Mouse (Mus musculus) heart, embryonic 14.5 days (tissue): ENCODE data around the gene Cpeb3. TPM values are rescaled to one million over a fixed set of nuclear protein-coding genes. Genes with fewer than 3 reads are reported as not detected.

ENCODE experiments used
- ATAC-seq: fragments of 200-750 bp; cut with Nextera tagmentation; 2 replicates; pipeline ENCODE4 v1.8.0; 2017; ENCODE audit warnings: low read depth, moderate TSS enrichment; ENCODE audit not compliant: insufficient number of reproducible peaks, insufficient read depth, low FRiP score
- H3K27ac ChIP-seq, 2 experiments: fragments of 200-500 bp in 1 of 2; fragments of 300-500 bp in 1 of 2; sonication (generic) in 1 of 2; replicated peaks in 1 of 2; 2 replicates each; pipeline ENCODE4 v1.5.1; 2012 to 2014; ENCODE audit warnings: low read depth in 2 of 2, low read length in 2 of 2, control low read depth in 1 of 2, mild to moderate bottlenecking in 1 of 2, mixed read lengths in 1 of 2; ENCODE audit not compliant: control insufficient read depth in 1 of 2, insufficient read depth in 1 of 2
- H3K27me3 ChIP-seq: fragments of 300-500 bp; sonication (generic); 2 replicates; pipeline ENCODE4 v1.6.1; 2014; ENCODE audit warnings: mild to moderate bottlenecking, low read length, control low read depth; ENCODE audit not compliant: control insufficient read depth, insufficient read depth
- H3K36me3 ChIP-seq: fragments of 300-500 bp; sonication (generic); 2 replicates; pipeline ENCODE4 v1.6.1; 2014; ENCODE audit warnings: mild to moderate bottlenecking, control low read depth, low read length, mixed read lengths; ENCODE audit not compliant: control insufficient read depth, insufficient read depth
- H3K4me1 ChIP-seq, 2 experiments: fragments of 200-500 bp in 1 of 2; fragments of 300-500 bp in 1 of 2; sonication (generic) in 1 of 2; 2 replicates each; pipeline ENCODE4 v1.6.1; 2012 to 2014; ENCODE audit warnings: low read length in 2 of 2, control low read depth in 1 of 2, mixed read lengths in 1 of 2; ENCODE audit not compliant: control insufficient read depth in 2 of 2, insufficient read depth in 2 of 2
- H3K4me2 ChIP-seq: fragments of 300-500 bp; sonication (generic); 2 replicates; pipeline ENCODE4 v1.6.1; 2014; ENCODE audit warnings: mild to moderate bottlenecking, low read length
- H3K4me3 ChIP-seq, 2 experiments: fragments of 200-500 bp in 1 of 2; fragments of 300-500 bp in 1 of 2; sonication (generic) in 1 of 2; 2 replicates each; pipeline ENCODE4 v1.5.1; 2012 to 2014; ENCODE audit warnings: low read length in 2 of 2, mild to moderate bottlenecking in 2 of 2, control low read depth in 1 of 2, low read depth in 1 of 2, moderate library complexity in 1 of 2; ENCODE audit not compliant: control insufficient read depth in 1 of 2, insufficient read depth in 1 of 2
- H3K9ac ChIP-seq: fragments of 300-500 bp; sonication (generic); 2 replicates; pipeline ENCODE4 v1.6.1; 2014; ENCODE audit warnings: mild to moderate bottlenecking, low read length
- H3K9me3 ChIP-seq: fragments of 300-500 bp; sonication (generic); 2 replicates; pipeline ENCODE4 v1.6.1; 2016; ENCODE audit warnings: low read length, control low read depth; ENCODE audit not compliant: control insufficient read depth
- WGBS: fragments of 180-500 bp; shearing (Covaris S2); extraction: QIAGEN DNeasy Blood & Tissue Kit; methylation state at CpG from one replicate; pipeline ENCODE4 v1.1.7; 2014; 5-methylcytosine and 5-hydroxymethylcytosine counted together
- polyA plus RNA-seq: library from polyadenylated mRNA; unstranded; fragments of >200 nt; fragmentation: Nextera tagmentation; extraction: Ambion mirVana; gene quantifications from 2 replicates; pipeline ENCODE4 v1.2.1, GENCODE M21; 2014

Gene Cpeb3
- polyA plus RNA-seq = 8.8 and 8.9 TPM in 2 replicates

- ATAC-seq = no peak
- 1% methylated on average over 15 of the region's 15 CpGs for WGBS
- peaks cover 0 to 14% of the 10 kb centered on the region in 2 experiments; a peak in 2 of 4 replicates for H3K4me1 ChIP-seq
- H3K9ac ChIP-seq = peak within 1 kb of the TSS; percentile 99
- peak within 1 kb of the TSS; percentile 88 to 95 for H3K27ac ChIP-seq
- H3K4me2 ChIP-seq = peak within 1 kb of the TSS; percentile 88
- no peaks in the 10 kb centered on the region for H3K27me3 ChIP-seq
- H3K36me3 ChIP-seq = peaks cover 31% of the 10 kb centered on the region
- H3K4me3 ChIP-seq = peak within 1 kb of the TSS; percentile 94 to 99
- no peaks in the 10 kb centered on the region for H3K9me3 ChIP-seq
Measured at GRCm38 (mm10) chr19:37208176-37208755, at the start of gene Cpeb3. TSS of gene Cpeb3 (minus strand) at chr19:37208601.

GRCm38 (mm10) chr19:37255321-37255720 is 46.9 kb upstream of the Cpeb3 start:
- WGBS = 85% methylated on average over 9 of the region's 9 CpGs
- ATAC-seq = no peak
- H3K9me3 ChIP-seq = no peaks in the 10 kb centered on the region
- H3K36me3 ChIP-seq = no peaks in the 10 kb centered on the region
- H3K4me2 ChIP-seq = no peak overlapping the region
- no peak overlapping the region for H3K4me3 ChIP-seq
- no peaks in the 10 kb centered on the region for H3K27me3 ChIP-seq
- H3K9ac ChIP-seq = no peak overlapping the region
- no peak overlapping the region for H3K27ac ChIP-seq
- no peaks in the 10 kb centered on the region for H3K4me1 ChIP-seq

- no peaks in the 10 kb centered on the region for H3K9me3 ChIP-seq
- H3K4me1 ChIP-seq = no peaks in the 10 kb centered on the region
- no peaks in the 10 kb centered on the region for H3K36me3 ChIP-seq
- 60% methylated on average over 6 of the region's 6 CpGs for WGBS
- no peak overlapping the region for H3K4me2 ChIP-seq
- H3K27me3 ChIP-seq = no peaks in the 10 kb centered on the region
- ATAC-seq = no peak
- no peak overlapping the region for H3K9ac ChIP-seq
- no peak overlapping the region for H3K4me3 ChIP-seq
- H3K27ac ChIP-seq = no peak overlapping the region
Measured at GRCm38 (mm10) chr19:37252104-37252503, 43.7 kb upstream of the Cpeb3 start.

GRCm38 (mm10) chr19:37248199-37248598 is 39.8 kb upstream of the Cpeb3 start:
- Histone ChIP-seq H3K9ac (no peak overlapping the region), H3K4me3 (no peak overlapping the region), H3K36me3 (no peaks in the 10 kb centered on the region), H3K4me2 (no peak overlapping the region), H3K9me3 (0 out of 2 replicates have a peak, but pooled peaks cover 3% of the 10 kb centered on the region), H3K4me1 (no peaks in the 10 kb centered on the region), H3K27me3 (no peaks in the 10 kb centered on the region), H3K27ac (no peak overlapping the region)
- ATAC-seq = no peak
- 64% methylated on average over 3 of the region's 3 CpGs for WGBS

GRCm38 (mm10) chr19:37246859-37247258 is 38.5 kb upstream of the Cpeb3 start:
- Histone ChIP-seq H3K4me2 (no peak overlapping the region), H3K9ac (no peak overlapping the region), H3K9me3 (0 out of 2 replicates have a peak, but pooled peaks cover 3% of the 10 kb centered on the region), H3K36me3 (no peaks in the 10 kb centered on the region), H3K27ac (no peak overlapping the region), H3K4me3 (no peak overlapping the region), H3K4me1 (no peaks in the 10 kb centered on the region), H3K27me3 (no peaks in the 10 kb centered on the region)
- no peak for ATAC-seq
- 32% methylated on average over 3 of the region's 3 CpGs for WGBS

- Histone ChIP-seq H3K27me3 (no peaks in the 10 kb centered on the region; the same call in 1 of the 2 replicates), H3K36me3 (no peaks in the 10 kb centered on the region), H3K9ac (no peak overlapping the region), H3K4me3 (no peak overlapping the region), H3K9me3 (0 out of 2 replicates have a peak, but pooled peaks cover 3% of the 10 kb centered on the region), H3K4me1 (no peaks in the 10 kb centered on the region; a peak in 1 of 4 replicates), H3K27ac (no peak overlapping the region), H3K4me2 (no peak overlapping the region)
- ATAC-seq = no peak
- WGBS = 44% methylated on average over 2 of the region's 2 CpGs
Measured at GRCm38 (mm10) chr19:37242707-37243106, 34.3 kb upstream of the Cpeb3 start.

GRCm38 (mm10) chr19:37241201-37241600 is 32.8 kb upstream of the Cpeb3 start:
- WGBS = 65% methylated on average over 5 of the region's 5 CpGs
- H3K27ac ChIP-seq = no peak overlapping the region
- no peak for ATAC-seq
- no peak overlapping the region for H3K9ac ChIP-seq
- H3K27me3 ChIP-seq = peaks cover 4% of the 10 kb centered on the region
- H3K4me3 ChIP-seq = no peak overlapping the region
- 0 out of 2 replicates have a peak, but pooled peaks cover 3% of the 10 kb centered on the region for H3K9me3 ChIP-seq
- no peaks in the 10 kb centered on the region for H3K36me3 ChIP-seq
- no peak overlapping the region for H3K4me2 ChIP-seq
- no peaks in the 10 kb centered on the region; a peak in 1 of 4 replicates for H3K4me1 ChIP-seq

GRCm38 (mm10) chr19:37239096-37239495 is 30.7 kb upstream of the Cpeb3 start:
- no peaks in the 10 kb centered on the region for H3K9me3 ChIP-seq
- H3K9ac ChIP-seq = no peak overlapping the region
- H3K27me3 ChIP-seq = peaks cover 22% of the 10 kb centered on the region
- H3K4me3 ChIP-seq = no peak overlapping the region
- WGBS = 15% methylated on average over 4 of the region's 4 CpGs
- H3K4me2 ChIP-seq = no peak overlapping the region
- ATAC-seq = no peak
- H3K36me3 ChIP-seq = no peaks in the 10 kb centered on the region
- peaks cover 0 to 2% of the 10 kb centered on the region in 2 experiments; a peak in 3 of 4 replicates for H3K4me1 ChIP-seq
- H3K27ac ChIP-seq = no peak overlapping the region
